8 mouse cellular contexts compared by ENCODE assay signal in the genomic region with DNA sequence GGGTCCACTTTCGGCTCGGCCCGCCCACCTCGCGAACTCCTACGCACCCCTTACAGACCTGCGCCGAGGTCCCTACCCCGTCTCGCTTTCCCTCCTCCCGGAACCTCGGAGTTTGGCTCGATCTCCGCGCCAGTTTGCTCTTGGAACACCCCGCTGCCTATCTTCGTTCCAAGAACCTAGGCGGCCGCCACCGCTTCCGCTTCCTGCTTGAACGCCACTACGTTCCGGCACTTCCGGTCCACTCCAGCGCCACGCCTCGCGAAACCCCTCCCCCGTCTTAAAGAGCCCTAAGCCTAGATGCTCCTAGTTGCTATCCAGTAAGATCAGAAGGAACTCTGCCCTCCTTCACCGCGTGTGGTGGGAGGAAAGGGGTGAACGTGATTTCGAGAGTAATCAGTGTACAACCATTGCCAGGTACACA. TPM values are rescaled to one million over a fixed set of nuclear protein-coding genes. Genes with fewer than 3 reads are reported as not detected.
A peak's percentile ranks its signal among the peaks of the same experiment; 100 is the strongest.
DNase-seq lines count a peak whose midpoint lies in the region; ATAC-seq and TF ChIP-seq lines count a peak whose summit lies in the region.

A gene (minus strand): TSS at position 198 of the 421 bp plus-strand sequence.

- H3K9ac ChIP-seq in heart, embryonic 13.5 days = peak within 1 kb of the TSS; percentile 92
- H3K9ac ChIP-seq in liver, embryonic 12.5 days = peak within 1 kb of the TSS; percentile 91
- H3K9ac ChIP-seq in stomach, embryonic 15.5 days = peak within 1 kb of the TSS; percentile 66

- H3K79me2 ChIP-seq in C2C12 (ENCODE audit: control insufficient read depth, insufficient read depth) = peaks cover 44% of the 10 kb centered on the region

- peaks cover 20% of the 10 kb centered on the region for H3K79me3 ChIP-seq in C2C12 (ENCODE audit: low read depth)

- TF ChIP-seq CTCF in C2C12 (IDR thresholded peaks at IDR 0.05; ENCODE audit: control insufficient read depth, insufficient read depth, insufficient read length) = no peak

- peaks cover 6% of the 10 kb centered on the region for H3K36me3 ChIP-seq in C2C12 (ENCODE audit: control insufficient read depth, insufficient read depth)
- H3K36me3 ChIP-seq in heart, embryonic 13.5 days = peaks cover 20% of the 10 kb centered on the region
- H3K36me3 ChIP-seq in liver, embryonic 12.5 days = peaks cover 23% of the 10 kb centered on the region
- no peaks in the 10 kb centered on the region for H3K36me3 ChIP-seq in stomach, embryonic 15.5 days

- no peaks in the 10 kb centered on the region for H3K9me3 ChIP-seq in heart, embryonic 13.5 days
- H3K9me3 ChIP-seq in liver, embryonic 12.5 days (replicated peaks) = no peaks in the 10 kb centered on the region
- H3K9me3 ChIP-seq in stomach, embryonic 15.5 days = no peaks in the 10 kb centered on the region

- DNase-seq in brain, embryonic 18.5 days (ENCODE audit: low read depth, low spot score) = peak; percentile 73
- DNase-seq in kidney, postnatal 10 days = peak; percentile 95
- DNase-seq in natural killer cell, adult 2 months (ENCODE audit: low spot score in 2 of 2) = peak; percentile 84 to 88

- no peaks in the 10 kb centered on the region for H3K27me3 ChIP-seq in C2C12 (ENCODE audit: control insufficient read depth, insufficient read depth, insufficient read length)
- peaks cover 52% of the 10 kb centered on the region for H3K27me3 ChIP-seq in heart, embryonic 13.5 days (replicated peaks)
- H3K27me3 ChIP-seq in liver, embryonic 12.5 days (replicated peaks) = peaks cover 25% of the 10 kb centered on the region
- peaks cover 12% of the 10 kb centered on the region for H3K27me3 ChIP-seq in stomach, embryonic 15.5 days (replicated peaks)

- peak; percentile 82 for ATAC-seq in erythroid progenitor cell, adult 5-6 weeks (replicated peaks; ENCODE audit: low FRiP score, poor library complexity, severe bottlenecking)
- ATAC-seq in heart, embryonic 13.5 days (ENCODE audit: extremely low read depth, insufficient number of reproducible peaks, low FRiP score, low TSS enrichment) = no peak
- ATAC-seq in liver, embryonic 12.5 days = peak; percentile 60
- ATAC-seq in stomach, embryonic 15.5 days (ENCODE audit: insufficient read depth, low FRiP score, low read depth) = peak; percentile 45

- peak within 1 kb of the TSS; percentile 82 for H3ac ChIP-seq in C2C12 (ENCODE audit: control insufficient read depth, insufficient read length, low read depth)

- WGBS in heart, embryonic 13.5 days = under 1% methylated on average over 34 of the region's 34 CpGs
- under 1% methylated on average over 34 of the region's 34 CpGs for WGBS in liver, embryonic 12.5 days (ENCODE audit: insufficient replicate concordance)
- under 1% methylated on average over 34 of the region's 34 CpGs for WGBS in stomach, embryonic 15.5 days

- peaks cover 54% of the 10 kb centered on the region for H3K4me1 ChIP-seq in heart, embryonic 13.5 days
- H3K4me1 ChIP-seq in liver, embryonic 12.5 days = peaks cover 91% of the 10 kb centered on the region
- peaks cover 44% of the 10 kb centered on the region for H3K4me1 ChIP-seq in stomach, embryonic 15.5 days

- peak within 1 kb of the TSS; percentile 72 for H3K27ac ChIP-seq in heart, embryonic 13.5 days (replicated peaks)
- peak within 1 kb of the TSS; percentile 88 for H3K27ac ChIP-seq in liver, embryonic 12.5 days
- peak within 1 kb of the TSS; percentile 73 for H3K27ac ChIP-seq in stomach, embryonic 15.5 days

- peak within 1 kb of the TSS; percentile 86 for H3K4me3 ChIP-seq in C2C12 (ENCODE audit: insufficient read depth, poor library complexity, severe bottlenecking)
- H3K4me3 ChIP-seq in heart, embryonic 13.5 days = peak within 1 kb of the TSS; percentile 96
- H3K4me3 ChIP-seq in liver, embryonic 12.5 days = peak within 1 kb of the TSS; percentile 90
- H3K4me3 ChIP-seq in stomach, embryonic 15.5 days (replicated peaks) = peak within 1 kb of the TSS; percentile 88

- peak within 1 kb of the TSS; percentile 93 for H3K4me2 ChIP-seq in heart, embryonic 13.5 days
- H3K4me2 ChIP-seq in liver, embryonic 12.5 days = peak within 1 kb of the TSS; percentile 99
- H3K4me2 ChIP-seq in stomach, embryonic 15.5 days = peak within 1 kb of the TSS; percentile 82

TF ChIP-seq in C2C12, 6 proteins besides CTCF, POLR2A, EP300 and RAD21:
- no peak for TF ChIP-seq MYOG (IDR thresholded peaks at IDR 0.05; ENCODE audit: control insufficient read depth, extremely low read depth, insufficient read length)
- no peak for TF ChIP-seq MAX (IDR thresholded peaks at IDR 0.05)
- no peak for TF ChIP-seq FOSL1 (IDR thresholded peaks at IDR 0.05; ENCODE audit: insufficient read depth, low read length, poor library complexity, severe bottlenecking)
- no peak for TF ChIP-seq USF1 (IDR thresholded peaks at IDR 0.05; ENCODE audit: low read depth)
- TF ChIP-seq MYOD1 (IDR thresholded peaks at IDR 0.05; ENCODE audit: control insufficient read depth, insufficient read length, low read depth) = no peak
- TF ChIP-seq CEBPB (IDR thresholded peaks at IDR 0.05; ENCODE audit: low read depth) = no peak

RNA-seq across cellular contexts. Expression of the gene that starts here (rescaled TPM):
- polyA plus RNA-seq in C2C12 (2012; fragmentation: generic; extraction: Trizol) = 62.6 TPM
- total RNA-seq in erythroid progenitor cell, adult 5-6 weeks (2015; ENCODE audit: low replicate concordance) = 7.2 and 13.4 TPM in 2 replicates
- 6.1 and 10.8 TPM in 2 replicates for total RNA-seq in erythroid progenitor cell, adult 5-6 weeks (2017; ENCODE audit: low replicate concordance)
- 36.0 and 36.6 TPM in 2 replicates for polyA plus RNA-seq in heart, embryonic 13.5 days (2015; fragmentation: Nextera tagmentation; extraction: Ambion mirVana)
- polyA plus RNA-seq in liver, embryonic 12.5 days (2016; fragmentation: Nextera tagmentation; extraction: Ambion mirVana) = 46.0 and 46.7 TPM in 2 replicates
- 40.5 and 46.4 TPM in 2 replicates for polyA plus RNA-seq in stomach, embryonic 15.5 days (2015; fragmentation: Nextera tagmentation; extraction: Ambion mirVana)
